Mouse (Mus musculus): ENCODE data around the gene Gm49486. TPM values are rescaled to one million over a fixed set of nuclear protein-coding genes. Genes with fewer than 3 reads are reported as not detected.
A peak's percentile ranks its signal among the peaks of the same experiment; 100 is the strongest.
"Not testable (repeated sequence)": the region's sequence is repeated elsewhere in the genome, so short reads cannot be mapped to it uniquely, and the experiment has no call there.

Gm49486 gene
- polyA plus RNA-seq, 1 experiment from 2014 or later, result 1.1 TPM

DNA sequence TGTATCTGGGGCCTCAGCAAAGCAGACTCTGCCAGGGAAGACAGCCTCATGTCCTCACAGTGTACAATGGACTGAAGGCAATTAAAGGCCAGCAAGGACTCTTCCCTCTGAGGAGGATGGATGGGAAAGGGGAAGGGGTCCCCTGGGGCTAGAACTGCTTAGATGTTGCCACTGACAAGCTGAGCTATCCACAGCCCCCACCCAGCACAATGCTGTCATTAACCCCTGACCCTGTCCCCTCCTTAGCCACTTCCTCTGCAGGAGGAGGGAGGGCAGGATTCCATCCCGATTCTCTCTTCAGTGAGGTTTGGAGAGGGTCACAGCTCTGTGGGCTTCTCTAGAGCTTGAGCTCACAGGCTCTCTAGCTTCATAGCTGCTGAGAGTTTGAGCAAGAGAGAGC lies 9.6 kb upstream of the Gm49486 start:
- Histone ChIP-seq H3K4me2 (replicated peaks) (no peak overlapping the region), H3K27ac (no peak overlapping the region), H3K4me1 (replicated peaks; ENCODE audit: control insufficient read depth, insufficient read depth, low read length) (peaks cover 2% of the 10 kb centered on the region; the same call in 1 of the 2 replicates), H3K9me3 (ENCODE audit: control insufficient read depth, low read length) (no peaks in the 10 kb centered on the region), H3K9ac (no peak overlapping the region), H3K36me3 (replicated peaks; ENCODE audit: control insufficient read depth, insufficient read depth) (no peaks in the 10 kb centered on the region), H3K4me3 (replicated peaks; ENCODE audit: low read length) (no peak overlapping the region), H3K27me3 (ENCODE audit: control insufficient read depth, insufficient read depth, low read length) (no peaks in the 10 kb centered on the region)
- no peak for DNase-seq (ENCODE audit: low spot score)
- no peak for ATAC-seq (ENCODE audit: low FRiP score)
- 0% methylated on average over 1 of the region's 1 CpGs for WGBS

- peaks cover 9% of the 10 kb centered on the region; the same call in 1 of the 2 replicates for H3K4me1 ChIP-seq (replicated peaks; ENCODE audit: control insufficient read depth, insufficient read depth, low read length)
- no peaks in the 10 kb centered on the region for H3K36me3 ChIP-seq (replicated peaks; ENCODE audit: control insufficient read depth, insufficient read depth)
- no peak overlapping the region for H3K4me2 ChIP-seq (replicated peaks)
- H3K4me3 ChIP-seq (replicated peaks; ENCODE audit: low read length), result no peak overlapping the region
- DNase-seq (ENCODE audit: low spot score), result no peak
- H3K9me3 ChIP-seq (ENCODE audit: control insufficient read depth, low read length), result no peaks in the 10 kb centered on the region
- H3K27me3 ChIP-seq (ENCODE audit: control insufficient read depth, insufficient read depth, low read length), result no peaks in the 10 kb centered on the region
- no peak for ATAC-seq (ENCODE audit: low FRiP score)
- 9% methylated on average over 5 of the region's 5 CpGs for WGBS
- no peak overlapping the region for H3K27ac ChIP-seq
- no peak overlapping the region for H3K9ac ChIP-seq
Observed at GRCm38 (mm10) chr15:79223641-79224040, 5.5 kb upstream of the Gm49486 start.

DNA sequence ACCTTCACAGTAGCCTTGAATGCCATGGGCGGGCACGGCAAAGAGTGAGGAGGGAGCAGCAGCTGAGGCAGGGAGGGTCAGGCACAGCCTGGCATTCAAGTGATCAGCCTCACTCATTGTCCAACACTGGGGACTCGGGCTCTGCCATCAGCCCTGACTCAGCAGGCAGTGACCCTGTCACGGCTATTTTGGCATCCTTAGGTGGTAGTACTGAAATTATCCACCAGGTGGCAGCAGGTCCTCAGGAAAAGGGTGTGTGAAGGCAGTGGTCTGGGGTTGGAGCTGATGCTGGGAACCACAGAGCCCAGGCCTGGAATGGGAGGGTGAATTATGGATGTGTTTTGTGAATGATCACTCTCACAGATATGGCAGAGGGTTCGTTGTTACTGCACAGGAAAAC lies 4.5 kb upstream of the Gm49486 start:
- DNase-seq (ENCODE audit: low spot score) (peak; percentile 91), ATAC-seq (ENCODE audit: low FRiP score) (peak; percentile 53)
- H3K36me3 ChIP-seq (replicated peaks; ENCODE audit: control insufficient read depth, insufficient read depth), result no peaks in the 10 kb centered on the region
- H3K4me2 ChIP-seq (replicated peaks), result peak overlapping the region; percentile 25; the same call in 1 of the 2 replicates
- H3K4me3 ChIP-seq (replicated peaks; ENCODE audit: low read length), result no peak overlapping the region
- H3K27me3 ChIP-seq (ENCODE audit: control insufficient read depth, insufficient read depth, low read length), result no peaks in the 10 kb centered on the region
- no peak overlapping the region for H3K9ac ChIP-seq
- no peaks in the 10 kb centered on the region for H3K9me3 ChIP-seq (ENCODE audit: control insufficient read depth, low read length)
- WGBS, result 4% methylated on average over 5 of the region's 5 CpGs
- H3K27ac ChIP-seq, result no peak overlapping the region; the same call in 1 of the 2 replicates
- H3K4me1 ChIP-seq (replicated peaks; ENCODE audit: control insufficient read depth, insufficient read depth, low read length), result peaks cover 13% of the 10 kb centered on the region

- DNase-seq (ENCODE audit: low spot score); H3K36me3 ChIP-seq (replicated peaks; ENCODE audit: control insufficient read depth, insufficient read depth); H3K27ac ChIP-seq; H3K9me3 ChIP-seq (ENCODE audit: control insufficient read depth, low read length); ATAC-seq (ENCODE audit: low FRiP score); H3K9ac ChIP-seq; H3K4me2 ChIP-seq (replicated peaks); H3K4me3 ChIP-seq (replicated peaks; ENCODE audit: low read length); H3K27me3 ChIP-seq (ENCODE audit: control insufficient read depth, insufficient read depth, low read length): not testable (repeated sequence)
- 64% methylated on average over 2 of the region's 2 CpGs for WGBS
- peaks cover 19% of the 10 kb centered on the region for H3K4me1 ChIP-seq (replicated peaks; ENCODE audit: control insufficient read depth, insufficient read depth, low read length)
Observed at GRCm38 (mm10) chr15:79225780-79226179, 3.4 kb upstream of the Gm49486 start.

DNA sequence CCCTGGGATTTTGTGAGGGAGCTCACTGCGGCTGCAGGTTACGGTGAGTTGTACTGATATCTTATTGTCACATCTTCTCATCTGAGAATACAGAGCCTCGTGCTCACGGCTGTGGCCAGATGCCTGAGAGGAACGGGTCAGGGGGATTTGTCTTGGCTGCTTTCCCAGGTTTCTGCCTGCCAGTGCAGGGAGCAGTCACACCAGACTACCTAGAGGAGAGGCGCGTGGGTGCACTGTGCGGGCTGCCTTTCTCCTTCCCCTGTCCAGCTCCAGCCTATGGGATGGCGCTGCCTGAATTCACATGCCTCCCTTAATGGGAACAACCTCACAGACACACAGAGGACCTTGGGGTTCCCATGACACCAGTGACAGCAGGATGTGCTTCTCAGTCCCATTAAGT lies 6.1 kb downstream of the Gm49486 start:
- DNase-seq (ENCODE audit: low spot score) (no peak), ATAC-seq (ENCODE audit: low FRiP score) (no peak)
- no peak overlapping the region for H3K4me2 ChIP-seq (replicated peaks)
- H3K9ac ChIP-seq, result no peak overlapping the region
- H3K27ac ChIP-seq, result no peak overlapping the region
- WGBS, result 67% methylated on average over 9 of the region's 9 CpGs
- peaks cover 78% of the 10 kb centered on the region for H3K36me3 ChIP-seq (replicated peaks; ENCODE audit: control insufficient read depth, insufficient read depth)
- no peaks in the 10 kb centered on the region for H3K27me3 ChIP-seq (ENCODE audit: control insufficient read depth, insufficient read depth, low read length)
- no peaks in the 10 kb centered on the region for H3K4me1 ChIP-seq (replicated peaks; ENCODE audit: control insufficient read depth, insufficient read depth, low read length)
- H3K9me3 ChIP-seq (ENCODE audit: control insufficient read depth, low read length), result no peaks in the 10 kb centered on the region
- H3K4me3 ChIP-seq (replicated peaks; ENCODE audit: low read length), result no peak overlapping the region

- Histone ChIP-seq H3K9me3 (ENCODE audit: control insufficient read depth, low read length) (no peaks in the 10 kb centered on the region), H3K27ac (no peak overlapping the region), H3K4me1 (replicated peaks; ENCODE audit: control insufficient read depth, insufficient read depth, low read length) (no peaks in the 10 kb centered on the region), H3K36me3 (replicated peaks; ENCODE audit: control insufficient read depth, insufficient read depth) (peaks cover 76% of the 10 kb centered on the region), H3K27me3 (ENCODE audit: control insufficient read depth, insufficient read depth, low read length) (no peaks in the 10 kb centered on the region), H3K4me2 (replicated peaks) (no peak overlapping the region), H3K9ac (no peak overlapping the region), H3K4me3 (replicated peaks; ENCODE audit: low read length) (no peak overlapping the region)
- DNase-seq (ENCODE audit: low spot score) (no peak), ATAC-seq (ENCODE audit: low FRiP score) (no peak)
- WGBS, result 70% methylated on average over 6 of the region's 6 CpGs
Observed at GRCm38 (mm10) chr15:79238036-79238435, 8.8 kb downstream of the Gm49486 start.

- Histone ChIP-seq H3K4me2 (replicated peaks) (no peak overlapping the region), H3K27me3 (ENCODE audit: control insufficient read depth, insufficient read depth, low read length) (no peaks in the 10 kb centered on the region), H3K9me3 (ENCODE audit: control insufficient read depth, low read length) (no peaks in the 10 kb centered on the region), H3K4me3 (replicated peaks; ENCODE audit: low read length) (no peak overlapping the region), H3K27ac (no peak overlapping the region), H3K36me3 (replicated peaks; ENCODE audit: control insufficient read depth, insufficient read depth) (peaks cover 78% of the 10 kb centered on the region), H3K4me1 (replicated peaks; ENCODE audit: control insufficient read depth, insufficient read depth, low read length) (no peaks in the 10 kb centered on the region), H3K9ac (no peak overlapping the region)
- DNase-seq (ENCODE audit: low spot score) (no peak), ATAC-seq (ENCODE audit: low FRiP score) (peak; percentile 8; the same call in 1 of the 2 replicates)
- WGBS, result 68% methylated on average over 13 of the region's 13 CpGs
Observed at GRCm38 (mm10) chr15:79242574-79243233, 13.5 kb downstream of the Gm49486 start.

DNA sequence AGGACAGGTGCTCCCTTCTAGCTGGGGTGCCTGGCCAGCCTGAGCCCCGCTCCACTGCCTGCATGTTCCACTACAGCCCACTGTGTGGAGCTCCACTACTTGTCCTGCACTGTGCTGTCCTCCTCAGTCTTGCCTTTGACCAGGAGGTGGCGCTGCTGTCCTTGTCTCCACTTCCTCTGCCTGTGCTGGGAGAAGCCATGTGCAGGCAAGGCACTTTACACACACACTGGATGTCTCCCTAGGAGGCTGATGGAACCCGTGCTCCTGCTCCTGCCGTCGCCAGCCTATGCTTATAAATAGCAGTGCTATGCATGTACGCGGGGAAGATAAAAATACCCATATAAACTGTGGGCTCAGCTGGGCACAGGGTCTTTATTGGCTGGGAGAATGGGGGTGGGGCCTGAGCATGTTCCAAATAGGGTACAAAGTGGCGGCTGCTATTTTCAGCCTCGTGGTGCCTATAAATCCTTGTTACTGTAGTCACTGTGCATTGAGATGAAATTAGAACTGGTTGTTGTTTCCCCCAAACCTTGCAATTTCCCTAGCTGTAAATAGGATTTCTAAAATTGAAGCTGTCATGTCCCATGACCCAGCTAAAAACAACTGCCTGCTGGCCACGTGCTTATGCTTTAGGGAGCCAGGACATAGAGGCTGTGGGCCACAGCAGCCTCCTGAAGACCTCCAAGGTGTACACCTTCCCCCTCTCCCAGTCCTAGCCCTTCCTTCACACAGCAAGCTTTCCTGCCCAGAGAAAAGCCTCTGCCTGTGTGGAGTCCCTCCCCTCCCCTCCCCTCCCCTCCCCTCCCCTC lies 14.2 kb downstream of the Gm49486 start:
- DNase-seq (ENCODE audit: low spot score), result peak; percentile 96
- Histone ChIP-seq H3K4me2 (replicated peaks) (no peak overlapping the region), H3K9ac (no peak overlapping the region), H3K27me3 (ENCODE audit: control insufficient read depth, insufficient read depth, low read length) (no peaks in the 10 kb centered on the region), H3K4me1 (replicated peaks; ENCODE audit: control insufficient read depth, insufficient read depth, low read length) (no peaks in the 10 kb centered on the region), H3K27ac (peak overlapping the region; percentile 38; the same call in 1 of the 2 replicates), H3K4me3 (replicated peaks; ENCODE audit: low read length) (no peak overlapping the region), H3K9me3 (ENCODE audit: control insufficient read depth, low read length) (no peaks in the 10 kb centered on the region), H3K36me3 (replicated peaks; ENCODE audit: control insufficient read depth, insufficient read depth) (peaks cover 80% of the 10 kb centered on the region)
- WGBS, result 20% methylated on average over 10 of the region's 10 CpGs
- peak; percentile 95 for ATAC-seq (ENCODE audit: low FRiP score)

- ATAC-seq (ENCODE audit: low FRiP score) (no peak), DNase-seq (ENCODE audit: low spot score) (no peak)
- Histone ChIP-seq H3K9me3 (ENCODE audit: control insufficient read depth, low read length) (no peaks in the 10 kb centered on the region), H3K27me3 (ENCODE audit: control insufficient read depth, insufficient read depth, low read length) (no peaks in the 10 kb centered on the region), H3K27ac (no peak overlapping the region), H3K9ac (peak overlapping the region; percentile 16; the same call in 1 of the 2 replicates), H3K4me3 (replicated peaks; ENCODE audit: low read length) (no peak overlapping the region), H3K36me3 (replicated peaks; ENCODE audit: control insufficient read depth, insufficient read depth) (peaks cover 83% of the 10 kb centered on the region), H3K4me2 (replicated peaks) (no peak overlapping the region), H3K4me1 (replicated peaks; ENCODE audit: control insufficient read depth, insufficient read depth, low read length) (no peaks in the 10 kb centered on the region)
- WGBS, result 74% methylated on average over 7 of the region's 7 CpGs
Observed at GRCm38 (mm10) chr15:79244071-79244893, 15.1 kb downstream of the Gm49486 start.

Measured in hindbrain, embryonic 14.5 days (tissue).